Mouse (Mus musculus) CD4-positive helper T cell, adult 2 months (primary cell): ENCODE results near the gene Il11ra1.
A peak's percentile ranks its signal among the peaks of the same experiment; 100 is the strongest.
"Not testable (repeated sequence)": the region's sequence is repeated elsewhere in the genome, so short reads cannot be mapped to it uniquely, and the experiment has no call there.

Source experiments
- DNase-seq: peaks from one replicate; pipeline ENCODE4 v3.0.0-alpha.2; 2012; ENCODE audit warnings: low read depth, missing footprints, low spot score

Il11ra1 gene

GRCm38 (mm10) chr4:41754797-41755337 lies 55.1 kb downstream of the Il11ra1 start, which contains the start of gene Galt:
TSS of gene Galt (plus strand) at chr4:41755228.
- no peak for DNase-seq

DNA sequence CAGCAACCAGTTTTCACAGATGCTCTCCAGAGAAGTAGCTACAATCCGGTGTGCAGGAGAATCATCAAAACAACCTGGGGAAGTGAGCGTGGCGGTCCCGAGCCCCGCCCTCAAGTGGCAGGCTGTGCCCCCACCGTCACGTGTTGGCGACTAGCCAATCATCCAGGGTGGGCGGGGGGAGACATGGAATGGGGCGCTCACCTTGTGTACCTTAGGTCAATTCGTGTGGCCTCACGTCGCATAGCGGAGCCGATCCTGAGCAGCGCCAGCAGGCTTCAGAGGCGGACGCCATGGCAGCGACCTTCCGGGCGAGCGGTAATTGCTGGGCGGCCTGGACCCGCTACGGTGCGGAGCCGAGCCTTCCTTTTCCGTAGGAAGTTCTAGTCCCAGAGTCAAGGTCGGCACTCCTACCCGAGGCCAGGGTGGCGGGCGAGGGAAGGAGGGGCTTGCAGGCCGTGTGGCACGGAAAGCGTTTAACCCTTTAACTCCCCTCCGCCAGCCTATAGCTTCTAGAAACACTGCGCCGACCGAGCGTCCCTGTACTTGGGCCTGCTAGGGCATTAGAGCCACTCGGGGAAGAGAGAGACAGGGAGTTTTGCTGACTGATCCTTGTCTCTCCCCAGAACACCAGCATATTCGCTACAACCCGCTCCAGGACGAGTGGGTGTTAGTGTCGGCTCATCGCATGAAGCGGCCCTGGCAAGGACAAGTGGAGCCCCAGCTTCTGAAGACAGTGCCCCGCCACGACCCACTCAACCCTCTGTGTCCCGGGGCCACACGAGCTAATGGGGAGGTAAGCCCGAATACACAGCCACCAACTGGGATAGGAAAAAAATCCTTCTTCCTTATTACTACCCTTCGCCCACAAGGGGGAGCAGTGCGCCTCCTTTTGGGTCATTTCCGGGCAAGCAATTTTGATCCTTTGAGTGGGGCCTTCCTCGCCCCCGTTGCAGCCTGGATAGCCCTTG lies 55.8 kb downstream of the Il11ra1 start, which contains the start of gene Sigmar1:
Sigmar1 (minus strand) TSS at position 820 of the 968 bp plus-strand sequence.
- DNase-seq: peak; percentile 94

GRCm38 (mm10) chr4:41756440-41756839 lies 56.7 kb downstream of the Il11ra1 start:
- no peak for DNase-seq

- no peak for DNase-seq
These were observed 57.5 kb downstream of the Il11ra1 start for GRCm38 (mm10) chr4:41757321-41757720.

DNA sequence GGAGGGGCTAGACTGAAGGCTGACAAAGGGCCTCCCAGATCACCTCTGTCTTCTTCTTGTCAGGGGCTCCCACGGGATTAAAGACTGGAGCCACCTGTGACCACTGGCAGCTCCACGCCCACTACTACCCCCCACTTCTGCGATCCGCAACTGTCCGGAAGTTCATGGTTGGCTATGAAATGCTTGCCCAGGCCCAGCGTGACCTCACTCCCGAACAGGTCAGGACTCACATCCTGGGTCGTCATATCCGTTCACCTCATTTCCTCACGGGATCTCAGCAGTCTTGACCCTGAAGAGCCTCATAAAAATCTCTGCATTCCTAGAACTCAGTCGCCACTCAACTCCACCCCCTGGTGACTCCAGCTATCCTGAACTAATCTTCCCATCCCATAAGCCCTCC lies 58.2 kb downstream of the Il11ra1 start:
- DNase-seq: no peak

DNA sequence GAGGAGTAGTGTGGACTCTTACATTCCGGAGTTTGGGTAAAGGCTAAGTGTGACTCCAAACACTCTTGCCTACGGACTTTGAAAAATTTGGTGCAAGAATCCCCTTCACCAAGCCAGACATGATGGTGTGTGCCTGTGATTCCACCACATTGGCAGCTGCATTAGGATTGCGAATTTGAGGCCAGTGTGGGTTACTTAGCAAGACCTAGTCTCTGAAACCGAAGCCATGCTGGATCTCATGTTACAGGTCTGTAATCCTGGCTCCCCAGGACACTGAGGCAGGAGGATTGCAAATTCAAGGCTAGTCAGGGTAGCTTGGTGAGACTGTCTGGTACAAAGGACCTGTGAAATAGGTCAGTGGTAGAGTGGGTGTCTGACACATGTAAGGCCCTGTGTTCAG lies 58.9 kb downstream of the Il11ra1 start:
- no peak for DNase-seq

DNA sequence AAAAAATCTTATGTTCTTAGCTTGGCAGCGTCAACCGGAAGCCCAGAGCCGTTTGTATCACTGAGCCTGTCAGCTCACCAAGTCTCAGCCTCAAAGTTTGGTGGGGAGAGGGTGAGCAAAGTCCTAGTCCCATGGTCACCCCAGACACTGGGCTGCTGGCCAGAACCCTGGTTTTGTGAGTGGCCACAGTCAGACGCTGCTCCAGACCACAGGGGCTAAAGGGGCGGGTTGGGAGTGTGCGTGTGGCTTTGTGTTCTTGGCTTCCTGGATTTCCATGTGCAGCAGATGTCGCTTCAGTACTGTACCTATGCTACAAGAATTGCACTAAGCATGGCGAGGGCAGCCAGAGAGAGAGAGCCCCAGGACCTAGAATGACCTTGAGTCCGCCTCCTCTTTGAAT lies 59.4 kb downstream of the Il11ra1 start:
- DNase-seq: no peak

DNA sequence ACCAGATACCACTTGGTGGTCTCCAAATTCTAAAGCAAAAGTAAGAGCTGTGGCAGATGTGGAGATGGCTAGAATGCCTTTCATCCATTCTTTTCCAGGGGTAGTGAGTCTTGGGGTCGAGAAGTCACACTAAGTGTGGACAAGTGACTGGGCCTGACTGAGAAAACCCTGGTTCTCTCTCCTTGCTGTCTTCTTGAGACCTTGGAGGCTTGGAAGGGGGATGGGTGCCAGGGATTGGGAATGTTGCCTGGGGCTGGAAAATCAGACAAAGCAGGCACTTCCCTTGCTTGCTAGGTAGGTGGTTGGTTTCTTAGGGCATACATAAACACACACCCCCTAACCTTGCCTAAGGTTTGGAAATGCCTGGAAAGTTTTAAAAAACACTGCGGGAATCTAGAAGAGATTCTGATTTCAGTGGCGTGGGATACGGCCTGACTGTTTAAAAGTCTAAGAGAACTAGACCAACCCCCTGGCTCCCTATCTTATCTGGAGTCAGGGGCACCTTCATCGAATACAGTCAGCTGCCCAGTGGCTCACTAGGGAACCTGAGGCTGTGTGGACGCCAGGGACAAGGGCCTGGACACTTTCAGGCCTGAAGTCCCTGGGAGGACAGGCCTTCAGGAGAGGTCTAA lies 60.0 kb downstream of the Il11ra1 start:
- no peak for DNase-seq

GRCm38 (mm10) chr4:41760288-41760721 lies 60.5 kb downstream of the Il11ra1 start:
- DNase-seq: peak; percentile 35

- no peak for DNase-seq
These were observed 61.1 kb downstream of the Il11ra1 start for GRCm38 (mm10) chr4:41760911-41761310.

DNA sequence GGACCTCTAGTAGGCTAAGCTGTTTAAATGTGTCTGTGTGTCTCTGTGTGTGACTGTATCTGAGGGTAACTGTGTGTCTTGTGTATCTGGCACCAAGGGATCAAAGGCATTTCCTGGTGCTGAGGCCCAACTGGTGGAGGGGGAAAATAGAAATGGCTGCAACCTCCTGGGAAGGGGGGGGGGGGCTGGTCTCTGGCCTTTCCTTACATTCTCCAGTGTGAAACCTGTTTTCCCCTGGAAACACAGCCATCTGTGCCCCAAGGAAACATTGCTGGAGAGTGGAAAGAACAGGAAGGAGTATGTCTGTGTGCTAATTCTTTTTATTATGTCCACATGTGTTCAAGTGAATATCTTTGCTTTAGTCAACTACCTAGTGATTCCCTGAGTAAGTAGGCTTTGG lies 61.9 kb downstream of the Il11ra1 start:
- DNase-seq: no peak

DNA sequence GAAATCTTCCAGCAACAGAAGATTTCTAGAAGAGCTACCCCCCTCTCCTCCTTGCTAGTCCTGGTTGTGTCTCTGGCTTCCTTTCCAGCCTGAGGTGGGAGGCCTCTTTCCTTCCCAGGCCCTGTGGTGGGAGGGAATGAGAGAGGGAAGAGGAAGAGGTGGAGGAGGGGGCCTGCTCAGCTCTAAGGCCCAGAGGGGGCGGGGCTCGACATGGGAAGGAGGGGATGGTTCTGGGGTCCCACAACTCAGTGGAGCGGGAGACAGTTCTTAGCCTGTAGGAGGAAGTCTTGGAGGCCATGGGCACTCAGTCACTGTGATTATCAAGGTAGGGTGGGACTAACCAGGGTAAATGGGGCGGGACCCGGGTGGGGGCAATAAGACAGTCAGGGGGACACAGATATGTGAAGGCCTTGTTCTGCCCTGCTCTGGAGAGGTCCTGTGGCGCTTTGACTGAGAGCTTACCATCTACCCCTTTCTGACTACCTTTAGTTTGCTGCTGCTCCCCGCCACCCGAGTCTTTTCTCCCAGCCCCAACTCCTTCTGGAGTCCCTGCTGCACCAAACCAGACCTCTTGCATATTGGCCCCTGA lies 62.4 kb downstream of the Il11ra1 start:
- no peak for DNase-seq

DNA sequence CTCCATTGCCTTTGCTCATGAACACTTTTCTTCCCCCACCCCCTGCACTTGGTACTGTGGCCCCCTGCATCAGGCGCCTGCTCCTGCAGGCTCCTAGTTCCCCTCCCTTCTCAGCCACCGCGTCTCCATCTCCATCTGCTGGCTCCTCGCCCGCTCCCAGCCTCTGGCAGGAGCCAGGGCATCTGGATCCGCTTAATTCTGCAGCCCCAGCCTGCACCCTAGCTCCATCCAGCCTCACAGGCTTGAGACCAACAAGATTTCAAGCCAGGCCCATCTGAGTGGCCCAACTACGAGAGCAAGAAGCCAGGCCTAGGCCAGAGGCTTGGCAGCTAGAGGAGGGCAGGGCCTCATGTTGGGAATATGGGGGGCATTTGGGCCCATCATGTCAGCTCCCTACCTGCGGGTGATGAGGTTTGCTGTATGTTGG lies 62.9 kb downstream of the Il11ra1 start:
- not testable (repeated sequence) for DNase-seq

DNA sequence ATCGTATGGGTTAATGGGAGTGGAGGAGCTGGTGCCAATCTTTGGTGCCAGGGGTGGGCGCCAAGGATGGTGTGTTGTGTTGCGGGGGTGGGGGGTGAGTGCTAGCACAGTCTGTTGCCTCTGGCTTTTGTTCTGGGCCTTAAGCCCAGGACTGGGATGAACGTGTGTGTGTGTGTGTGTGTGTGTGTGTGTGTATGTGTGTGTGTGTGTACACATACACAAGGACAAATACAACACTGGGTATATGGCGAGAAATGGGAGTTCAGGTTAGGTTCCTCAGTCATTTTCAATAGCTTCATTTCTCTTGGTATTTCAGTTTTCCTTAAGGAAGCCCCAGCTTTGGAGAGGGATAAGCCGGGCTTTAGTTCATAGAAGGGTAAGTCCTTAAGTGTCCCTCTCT lies 63.4 kb downstream of the Il11ra1 start:
- not testable (repeated sequence) for DNase-seq

- not testable (repeated sequence) for DNase-seq
These were observed 67.5 kb downstream of the Il11ra1 start for GRCm38 (mm10) chr4:41767301-41767700.

DNA sequence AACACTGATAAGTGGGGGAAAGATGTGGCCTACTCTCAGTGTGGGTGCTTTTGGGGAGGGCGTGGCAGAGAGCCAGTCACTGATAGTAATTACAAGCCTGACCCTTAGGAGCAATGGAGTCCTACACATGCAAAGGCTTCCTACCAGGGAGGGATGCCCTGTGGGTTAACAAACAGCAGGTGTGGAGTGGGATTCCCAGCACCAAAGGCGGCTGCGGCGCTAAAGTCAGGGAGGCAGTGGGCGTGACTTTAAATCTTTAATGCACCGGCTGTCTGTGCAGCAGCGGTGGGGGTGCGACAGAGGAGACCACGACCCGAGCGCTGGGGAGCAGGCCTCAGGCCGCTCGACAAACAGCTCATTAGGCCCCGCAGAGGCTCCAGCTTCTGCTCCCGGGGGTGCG lies 73.2 kb downstream of the Il11ra1 start:
- DNase-seq: not testable (repeated sequence)

GRCm38 (mm10) chr4:41773502-41773901 lies 73.7 kb downstream of the Il11ra1 start:
- DNase-seq: peak; percentile 77

- peak; percentile 89 for DNase-seq
These were observed 74.2 kb downstream of the Il11ra1 start, which contains the start of gene Ccl27a for GRCm38 (mm10) chr4:41774002-41774401. TSS of gene Ccl27a (minus strand) at chr4:41774247.

- peak; percentile 49 for DNase-seq
These were observed 74.7 kb downstream of the Il11ra1 start for GRCm38 (mm10) chr4:41774506-41774905.

GRCm38 (mm10) chr4:41775840-41776239 lies 76.1 kb downstream of the Il11ra1 start:
- not testable (repeated sequence) for DNase-seq

GRCm38 (mm10) chr4:41781271-41781670 lies 81.5 kb downstream of the Il11ra1 start:
- not testable (repeated sequence) for DNase-seq
